Mouse (Mus musculus) heart, embryonic 13.5 days (tissue): Measurements from ENCODE around the gene Rabgap1l. TPM values are rescaled to one million over a fixed set of nuclear protein-coding genes. Genes with fewer than 3 reads are reported as not detected.
"Not testable (repeated sequence)": the region's sequence is repeated elsewhere in the genome, so short reads cannot be mapped to it uniquely, and the experiment has no call there.

ENCODE experiments used
- ATAC-seq: fragments of 200-750 bp; cut with Nextera tagmentation; 2 replicates; pipeline ENCODE4 v1.8.0; 2017; ENCODE audit warnings: moderate TSS enrichment; ENCODE audit not compliant: insufficient number of reproducible peaks, low FRiP score, low TSS enrichment; ENCODE audit errors: extremely low read depth
- H3K27ac ChIP-seq: fragments of 300-500 bp; sonication (generic); replicated peaks from 2 replicates; pipeline ENCODE4 v1.5.1; 2015; ENCODE audit warnings: moderate library complexity, mild to moderate bottlenecking, inconsistent platforms
- H3K27me3 ChIP-seq: fragments of 300-500 bp; sonication (generic); replicated peaks from 2 replicates; pipeline ENCODE4 v1.6.1; 2015; ENCODE audit warnings: mild to moderate bottlenecking, inconsistent platforms
- H3K36me3 ChIP-seq: fragments of 300-500 bp; sonication (generic); 2 replicates; pipeline ENCODE4 v1.6.1; 2015; ENCODE audit warnings: mild to moderate bottlenecking, inconsistent platforms
- H3K4me1 ChIP-seq: fragments of 300-500 bp; sonication (generic); 2 replicates; pipeline ENCODE4 v1.6.1; 2015; ENCODE audit warnings: inconsistent platforms
- H3K4me2 ChIP-seq: fragments of 300-500 bp; sonication (generic); 2 replicates; pipeline ENCODE4 v1.6.1; 2015; ENCODE audit warnings: inconsistent platforms, mild to moderate bottlenecking, moderate library complexity
- H3K4me3 ChIP-seq: fragments of 300-500 bp; sonication (generic); 2 replicates; pipeline ENCODE4 v1.5.1; 2015; ENCODE audit warnings: moderate library complexity, mild to moderate bottlenecking, inconsistent platforms
- H3K9ac ChIP-seq: fragments of 300-500 bp; sonication (generic); 2 replicates; pipeline ENCODE4 v1.6.1; 2015; ENCODE audit warnings: inconsistent platforms, mild to moderate bottlenecking, moderate library complexity
- H3K9me3 ChIP-seq: fragments of 300-500 bp; sonication (generic); 2 replicates; pipeline ENCODE4 v1.6.1; 2016; ENCODE audit warnings: inconsistent platforms
- WGBS: fragments of 180-500 bp; shearing (Covaris S2); methylation state at CpG from one replicate; pipeline ENCODE4 v1.1.7; 2015; ENCODE audit warnings: mixed read lengths; 5-methylcytosine and 5-hydroxymethylcytosine counted together
- polyA plus RNA-seq: library from polyadenylated mRNA; unstranded; fragments of >200 nt; fragmentation: Nextera tagmentation; extraction: Ambion mirVana; gene quantifications from 2 replicates; pipeline ENCODE4 v1.2.1, GENCODE M21; 2015

Gene Rabgap1l
- polyA plus RNA-seq, 1 experiment from 2014 or later = 63.6 TPM

DNA sequence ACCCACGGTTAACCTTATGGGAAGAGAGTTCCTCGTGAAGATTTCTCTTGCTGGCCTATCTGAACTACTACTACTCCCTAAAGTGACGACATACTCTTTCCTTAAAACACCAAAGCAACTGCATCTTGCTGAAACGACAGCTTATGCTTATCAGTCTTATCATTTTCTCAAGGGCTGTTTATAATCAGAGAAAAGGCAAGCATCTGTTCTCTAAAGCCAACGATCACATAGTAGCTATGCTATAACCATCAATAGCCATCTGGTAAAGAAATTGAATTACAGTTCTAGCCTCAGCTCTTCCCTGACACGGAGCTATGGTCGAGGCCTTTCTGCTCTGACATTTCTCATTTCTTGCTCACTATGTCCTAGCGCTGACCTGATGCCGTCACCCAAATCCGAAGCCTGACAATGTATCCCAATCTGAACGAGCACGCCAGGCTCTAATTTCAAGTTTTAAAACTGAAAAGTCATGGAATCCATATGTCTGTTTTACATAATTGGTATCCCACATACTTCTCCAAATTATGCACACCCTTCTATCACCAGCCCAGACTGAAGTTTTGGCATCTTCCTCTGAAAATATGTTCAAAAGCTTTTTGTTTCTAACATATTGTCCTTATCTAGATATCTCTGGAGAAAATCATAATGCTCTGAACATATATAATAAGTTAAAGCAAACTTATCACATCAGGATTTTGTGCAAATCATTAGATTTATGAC, 164.6 kb downstream of the Rabgap1l start:
- H3K27ac ChIP-seq = no peak overlapping the region
- no peak overlapping the region for H3K4me2 ChIP-seq
- no peak overlapping the region for H3K9ac ChIP-seq
- H3K27me3 ChIP-seq = no peaks in the 10 kb centered on the region
- H3K4me3 ChIP-seq = no peak overlapping the region
- H3K9me3 ChIP-seq = no peaks in the 10 kb centered on the region
- H3K36me3 ChIP-seq = 0 out of 2 replicates have a peak, but pooled peaks cover 4% of the 10 kb centered on the region
- no peaks in the 10 kb centered on the region; the same call in 1 of the 2 replicates for H3K4me1 ChIP-seq
- no peak for ATAC-seq
- 66% methylated on average over 12 of the region's 12 CpGs for WGBS

DNA sequence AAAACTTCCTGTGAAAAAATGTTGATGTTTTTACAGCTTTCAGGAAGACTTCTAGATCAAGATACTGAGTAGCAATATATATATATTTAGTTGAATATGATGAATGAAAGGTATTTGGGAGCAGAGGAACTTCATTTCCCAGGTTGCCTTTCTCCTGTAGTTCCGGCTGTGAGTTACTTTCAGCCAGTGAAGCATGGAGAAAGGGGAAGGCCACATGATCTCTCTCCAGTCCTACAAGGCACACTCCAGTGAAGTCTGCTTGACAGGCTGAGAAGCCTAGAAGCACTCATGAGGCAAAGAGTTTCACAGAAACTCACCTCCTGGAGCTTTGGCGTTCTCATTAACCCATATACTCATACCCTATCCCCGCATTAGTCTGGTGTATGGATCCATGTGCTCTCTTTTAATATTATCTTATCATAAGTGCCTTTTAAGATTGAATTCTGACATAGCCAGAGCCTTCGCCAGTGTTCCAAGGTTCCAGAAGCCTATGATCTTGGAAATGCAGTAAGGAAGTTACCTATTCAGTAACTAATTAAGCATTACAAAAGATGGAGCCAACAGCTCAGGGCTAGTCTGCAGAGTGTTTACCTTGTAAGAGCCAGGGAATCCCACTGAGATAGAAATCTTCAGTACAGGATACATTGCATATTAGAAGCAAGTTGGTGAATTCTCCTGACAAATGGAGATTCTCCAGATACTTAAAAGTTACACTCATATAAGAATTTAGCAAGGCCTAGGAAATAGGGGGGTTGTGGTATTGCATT, 168.5 kb downstream of the Rabgap1l start:
- not testable (repeated sequence) for H3K4me2 ChIP-seq, H3K4me1 ChIP-seq, H3K9ac ChIP-seq, ATAC-seq, H3K4me3 ChIP-seq, H3K9me3 ChIP-seq, H3K27me3 ChIP-seq, H3K27ac ChIP-seq, H3K36me3 ChIP-seq
- WGBS = 72% methylated on average over 4 of the region's 4 CpGs

DNA sequence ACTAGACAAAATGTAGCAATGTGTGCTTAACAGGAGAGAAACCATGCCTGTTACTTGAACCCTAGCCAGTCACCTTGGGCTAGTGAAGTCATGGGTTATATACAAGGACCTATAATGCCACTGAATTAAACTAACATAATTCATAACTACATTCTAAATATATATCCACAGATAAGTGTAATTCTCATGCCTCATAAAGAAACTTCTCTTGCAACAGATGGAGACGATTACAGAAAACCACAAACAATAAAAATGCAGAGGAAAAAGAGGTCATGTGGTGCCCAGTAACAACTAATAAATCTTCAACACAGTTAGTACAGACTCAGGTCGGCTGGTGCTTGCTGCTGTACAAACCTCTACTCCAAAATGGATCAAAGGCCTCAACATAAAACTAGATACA, 174.8 kb downstream of the Rabgap1l start:
- Histone ChIP-seq H3K36me3 (no peaks in the 10 kb centered on the region; the same call in 1 of the 2 replicates), H3K4me2 (no peak overlapping the region), H3K27ac (no peak overlapping the region), H3K4me1 (no peaks in the 10 kb centered on the region), H3K9ac (no peak overlapping the region), H3K27me3 (no peaks in the 10 kb centered on the region), H3K9me3 (no peaks in the 10 kb centered on the region), H3K4me3 (no peak overlapping the region)
- no peak for ATAC-seq
- whole genome bisulfite sequencing = 77% methylated on average over 2 of the region's 2 CpGs

DNA sequence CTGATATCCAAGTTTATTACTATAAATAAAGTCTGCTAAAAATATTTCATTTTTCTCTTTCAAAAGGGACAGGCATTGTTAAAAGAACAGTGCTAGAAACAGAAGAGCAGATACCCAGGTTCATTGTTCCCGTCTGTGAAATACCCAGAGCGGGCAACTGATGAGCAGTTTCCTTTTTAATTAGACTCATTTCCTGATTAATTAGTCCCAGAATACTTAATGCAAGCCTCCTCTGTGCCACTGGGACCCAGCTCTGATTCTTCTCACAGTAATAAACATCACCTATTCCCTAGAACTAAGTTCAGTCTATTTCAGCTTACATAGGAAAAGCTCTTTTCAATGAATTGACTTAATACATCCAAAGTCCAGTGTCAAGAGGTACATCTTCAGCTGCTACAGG, 186.6 kb downstream of the Rabgap1l start:
- no peak overlapping the region for H3K9ac ChIP-seq
- no peak overlapping the region for H3K4me3 ChIP-seq
- no peaks in the 10 kb centered on the region for H3K9me3 ChIP-seq
- 83% methylated on average over 2 of the region's 2 CpGs for WGBS
- H3K4me1 ChIP-seq = no peaks in the 10 kb centered on the region
- H3K36me3 ChIP-seq = no peaks in the 10 kb centered on the region
- no peak overlapping the region for H3K27ac ChIP-seq
- H3K4me2 ChIP-seq = no peak overlapping the region
- ATAC-seq = no peak
- no peaks in the 10 kb centered on the region for H3K27me3 ChIP-seq

DNA sequence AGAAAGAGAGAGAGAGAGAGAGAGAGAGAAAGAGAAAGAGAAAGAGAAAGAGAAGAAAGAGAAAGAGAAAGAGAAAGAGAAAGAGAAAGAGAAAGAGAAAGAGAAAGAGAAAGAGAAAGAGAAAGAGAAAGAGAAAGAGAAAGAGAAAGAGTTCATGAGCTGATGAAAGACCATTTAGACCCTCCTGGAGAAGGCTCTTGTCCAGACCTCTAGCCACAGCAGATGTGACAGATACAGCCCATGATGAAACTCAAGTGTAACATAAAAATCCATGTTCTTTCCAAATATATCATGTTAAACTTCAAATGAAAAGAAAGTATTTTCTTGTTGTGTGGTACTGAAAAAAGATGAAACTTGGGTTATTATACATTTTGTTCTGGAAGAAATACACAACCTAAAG, 189.7 kb downstream of the Rabgap1l start:
- H3K9me3 ChIP-seq, H3K4me2 ChIP-seq, H3K9ac ChIP-seq, H3K27ac ChIP-seq, H3K4me3 ChIP-seq, H3K36me3 ChIP-seq, H3K4me1 ChIP-seq, H3K27me3 ChIP-seq, ATAC-seq: not testable (repeated sequence)

DNA sequence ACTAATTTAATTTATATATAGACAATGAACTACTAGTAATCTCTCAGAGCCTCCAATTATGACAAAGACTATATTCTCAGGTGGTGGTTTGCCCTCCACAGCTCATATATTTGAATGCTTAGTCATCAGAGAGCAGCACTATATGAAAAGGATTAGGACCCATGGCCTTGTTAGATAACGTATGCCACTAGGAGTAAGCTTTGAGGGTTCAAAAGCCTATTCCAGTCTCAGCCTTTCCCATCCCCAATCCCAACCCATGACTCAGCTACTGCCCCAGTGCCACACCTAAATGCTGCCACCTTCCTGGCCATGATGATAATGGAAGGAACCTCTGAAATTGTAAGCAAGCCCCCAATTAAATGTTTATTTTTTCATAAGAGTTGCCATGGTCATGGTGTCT, 195.6 kb downstream of the Rabgap1l start:
- H3K9ac ChIP-seq = no peak overlapping the region
- no peaks in the 10 kb centered on the region for H3K27me3 ChIP-seq
- H3K4me3 ChIP-seq = no peak overlapping the region
- H3K9me3 ChIP-seq = no peaks in the 10 kb centered on the region
- H3K4me1 ChIP-seq = no peaks in the 10 kb centered on the region
- no peaks in the 10 kb centered on the region for H3K36me3 ChIP-seq
- no peak overlapping the region for H3K27ac ChIP-seq
- WGBS = 79% methylated on average over 1 of the region's 1 CpGs
- ATAC-seq = no peak
- H3K4me2 ChIP-seq = no peak overlapping the region

DNA sequence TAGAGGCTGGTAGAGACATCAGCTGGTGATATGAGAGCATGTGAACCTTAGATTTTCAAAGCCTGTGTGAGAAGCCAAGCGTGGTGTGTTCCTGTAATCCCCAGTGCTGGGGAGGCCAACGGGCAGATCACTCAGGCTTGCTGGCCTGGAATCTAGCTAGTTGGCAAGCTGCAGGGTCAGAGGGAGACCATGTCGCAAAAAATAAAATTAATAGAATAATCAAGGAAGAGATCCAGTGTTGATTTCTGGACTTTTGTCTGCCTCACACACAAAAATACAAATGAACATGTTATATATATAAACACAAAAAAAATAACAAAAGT, 196.1 kb downstream of the Rabgap1l start:
- Histone ChIP-seq H3K36me3 (no peaks in the 10 kb centered on the region), H3K4me3 (no peak overlapping the region), H3K4me1 (no peaks in the 10 kb centered on the region), H3K27ac (no peak overlapping the region), H3K27me3 (no peaks in the 10 kb centered on the region), H3K4me2 (no peak overlapping the region), H3K9me3 (no peaks in the 10 kb centered on the region), H3K9ac (no peak overlapping the region)
- ATAC-seq = no peak
- WGBS = 84% methylated on average over 3 of the region's 3 CpGs

DNA sequence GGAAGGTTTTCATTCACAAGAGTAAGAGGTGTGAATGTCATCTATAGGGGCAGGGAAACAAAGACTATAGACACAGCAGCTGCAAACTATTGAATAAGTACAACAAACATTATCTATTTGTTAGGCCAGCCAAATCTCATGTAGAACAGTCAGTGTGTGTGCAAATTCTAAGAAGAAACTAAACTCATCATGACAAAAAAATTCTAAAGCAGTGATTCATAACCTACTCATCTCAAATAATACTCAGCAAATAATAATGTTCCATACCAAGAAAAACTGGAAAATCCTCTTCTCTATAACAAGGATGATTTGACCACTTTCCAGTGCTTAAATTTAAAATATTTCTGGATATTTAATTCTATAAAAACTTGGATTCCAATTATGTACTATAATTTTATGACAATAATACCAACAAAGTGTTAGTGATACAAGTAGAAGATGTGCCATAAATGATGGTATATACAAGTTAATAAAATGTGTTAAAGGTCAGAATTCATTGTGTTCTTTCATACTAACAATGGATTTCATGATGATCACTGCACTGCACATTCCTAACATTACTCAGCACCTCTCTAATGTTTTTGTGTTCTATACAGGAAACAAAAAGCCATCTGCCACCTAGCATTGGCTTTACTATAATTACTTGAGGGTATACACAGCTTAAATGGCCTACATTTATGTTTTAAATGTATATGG, 196.6 kb downstream of the Rabgap1l start:
- H3K9ac ChIP-seq = no peak overlapping the region

DNA sequence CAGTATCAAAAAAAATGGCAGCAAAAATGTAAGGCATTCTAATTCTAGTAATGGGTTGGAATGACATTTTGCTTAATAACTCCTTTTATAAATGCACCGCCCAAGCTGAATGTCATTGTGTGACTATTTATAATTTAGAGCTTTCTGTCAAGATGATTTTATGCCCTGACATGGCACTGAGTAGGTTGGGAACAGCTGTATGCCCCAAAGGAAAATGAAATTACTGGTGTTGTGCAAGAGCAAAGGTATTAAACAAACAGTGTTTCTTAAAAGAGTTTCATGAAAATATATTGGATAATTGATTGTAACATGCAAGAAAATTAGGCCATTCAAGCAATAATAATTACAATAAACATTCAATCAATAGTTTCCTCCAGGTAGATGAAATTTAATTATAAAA, 198.4 kb downstream of the Rabgap1l start:
- no peak overlapping the region for H3K4me2 ChIP-seq
- 84% methylated on average over 1 of the region's 1 CpGs for WGBS
- no peaks in the 10 kb centered on the region for H3K27me3 ChIP-seq

More for the DNA sequence above, 196.6 kb downstream of the Rabgap1l start:
- Histone ChIP-seq H3K4me2 (no peak overlapping the region), H3K36me3 (no peaks in the 10 kb centered on the region), H3K9me3 (no peaks in the 10 kb centered on the region), H3K27ac (no peak overlapping the region), H3K4me3 (no peak overlapping the region), H3K4me1 (no peaks in the 10 kb centered on the region), H3K27me3 (no peaks in the 10 kb centered on the region)
- ATAC-seq = no peak

DNA sequence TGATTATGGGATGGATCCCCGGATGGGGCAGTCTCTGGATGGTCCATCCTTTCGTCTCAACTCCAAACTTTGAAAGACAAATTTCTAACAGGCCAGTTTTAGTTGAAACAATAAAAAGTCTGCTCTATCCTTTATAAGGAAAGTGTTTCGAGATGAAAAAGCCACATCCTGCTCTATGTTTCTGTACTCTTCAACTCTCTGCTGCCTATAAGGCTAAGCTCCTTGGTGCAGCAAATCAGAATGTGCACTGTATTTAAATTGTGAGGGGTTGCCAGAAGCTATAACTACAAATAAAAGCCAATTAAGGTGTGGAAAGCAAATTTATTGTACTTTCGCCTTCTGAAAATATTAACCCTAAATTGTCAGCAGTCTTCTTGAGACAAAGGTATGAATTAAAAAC, 198.9 kb downstream of the Rabgap1l start:
- whole genome bisulfite sequencing = 78% methylated on average over 4 of the region's 4 CpGs
- Histone ChIP-seq H3K4me2 (no peak overlapping the region), H3K4me3 (no peak overlapping the region), H3K27ac (no peak overlapping the region), H3K9ac (no peak overlapping the region), H3K4me1 (no peaks in the 10 kb centered on the region), H3K9me3 (no peaks in the 10 kb centered on the region), H3K27me3 (no peaks in the 10 kb centered on the region), H3K36me3 (no peaks in the 10 kb centered on the region)
- no peak for ATAC-seq

More for the DNA sequence above, 198.4 kb downstream of the Rabgap1l start:
- H3K36me3 ChIP-seq = no peaks in the 10 kb centered on the region
- H3K9ac ChIP-seq = no peak overlapping the region
- ATAC-seq = no peak
- no peaks in the 10 kb centered on the region for H3K9me3 ChIP-seq
- H3K27ac ChIP-seq = no peak overlapping the region
- H3K4me1 ChIP-seq = no peaks in the 10 kb centered on the region
- H3K4me3 ChIP-seq = no peak overlapping the region

DNA sequence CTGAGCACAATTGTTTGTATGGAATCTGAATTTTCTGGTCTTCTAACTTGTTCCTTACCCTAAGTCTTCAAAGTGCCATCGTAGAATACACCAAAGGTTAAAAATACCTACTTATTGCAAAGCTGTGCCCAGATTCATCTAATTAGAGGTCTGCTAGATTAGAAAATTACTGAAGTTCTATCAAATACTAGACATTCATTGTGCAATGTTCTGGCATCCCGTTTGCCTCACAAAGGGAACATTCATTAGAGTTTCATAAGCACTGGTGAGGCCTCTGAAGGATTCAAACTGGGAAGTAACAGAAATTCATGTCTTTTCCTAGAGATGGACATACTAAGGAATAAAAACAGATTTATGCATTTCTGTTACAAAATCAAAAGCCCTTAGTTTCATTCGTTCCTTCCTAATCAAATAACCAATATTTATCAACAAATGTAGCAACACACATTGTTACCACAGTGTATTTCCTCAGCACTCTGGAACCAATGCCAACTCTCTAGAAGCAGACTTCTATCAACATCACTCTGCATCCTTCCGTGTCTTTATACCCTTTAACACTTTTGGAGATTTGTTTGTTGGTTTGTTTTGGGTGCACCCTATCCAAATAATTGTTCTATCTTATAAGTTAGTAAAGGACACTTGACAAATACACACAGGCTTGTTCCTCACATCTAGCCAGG, 204.0 kb downstream of the Rabgap1l start:
- no peak overlapping the region for H3K27ac ChIP-seq
- no peak for ATAC-seq
- no peak overlapping the region for H3K4me3 ChIP-seq
- H3K9ac ChIP-seq = no peak overlapping the region
- H3K27me3 ChIP-seq = no peaks in the 10 kb centered on the region
- H3K36me3 ChIP-seq = no peaks in the 10 kb centered on the region
- H3K4me2 ChIP-seq = no peak overlapping the region
- H3K9me3 ChIP-seq = no peaks in the 10 kb centered on the region
- H3K4me1 ChIP-seq = no peaks in the 10 kb centered on the region
- WGBS = 76% methylated on average over 4 of the region's 4 CpGs
